Mouse (Mus musculus): ENCODE measurements around the gene Ptprn2.

DNA sequence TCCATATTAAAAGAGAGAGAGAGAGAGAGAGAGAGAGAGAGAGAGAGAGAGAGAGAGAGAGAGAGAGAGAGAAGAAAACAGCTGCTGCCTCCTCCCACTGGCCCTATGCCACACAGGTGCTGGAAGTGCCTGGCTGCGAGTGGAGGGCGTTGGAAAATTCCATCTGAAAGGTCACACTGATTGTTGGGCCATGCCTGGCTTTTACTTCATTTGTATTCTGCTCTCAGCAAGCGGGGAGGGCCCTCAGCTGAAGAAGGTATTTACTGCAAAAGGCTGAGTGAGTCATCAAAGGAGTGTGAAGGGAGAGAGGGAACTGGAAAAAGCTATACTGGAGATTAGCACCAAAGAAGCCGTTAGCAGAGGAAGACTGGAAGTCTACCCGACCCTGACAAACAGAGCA is 99.5 kb downstream of the Ptprn2 start:
- TF ChIP-seq CTCF (IDR thresholded peaks at IDR 0.05; ENCODE audit: insufficient read depth, low read length) = no peak
- TF ChIP-seq POLR2A (IDR thresholded peaks at IDR 0.05; ENCODE audit: borderline replicate concordance, extremely low read depth, low read depth, low read length) = no peak

Measured in lung, adult 2 months (tissue).